Mouse (Mus musculus): ENCODE data around the gene Polr2b. TPM values are rescaled to one million over a fixed set of nuclear protein-coding genes. Genes with fewer than 3 reads are reported as not detected.

Polr2b gene
- polyA plus RNA-seq, 2 experiments, result 25.7 to 33.6 TPM

- TF ChIP-seq EP300 (IDR thresholded peaks at IDR 0.05; ENCODE audit: low read depth) (no peak), CTCF (IDR thresholded peaks at IDR 0.05; ENCODE audit: low read depth) (no peak)
- H3K9me3 ChIP-seq (ENCODE audit: control insufficient read depth, low read length), result no peaks in the 10 kb centered on the region
- H3K4me2 ChIP-seq (ENCODE audit: low read depth), result no peak overlapping the region
- peaks cover 0 to 8% of the 10 kb centered on the region in 2 experiments; a peak in 2 of 4 replicates for H3K4me1 ChIP-seq (replicated peaks; ENCODE audit: control insufficient read depth in 2 of 2, insufficient read depth in 2 of 2, low read length in 1 of 2)
- no peak overlapping the region for H3K4me3 ChIP-seq (ENCODE audit: insufficient read depth in 1 of 2, low read depth in 2 of 2, low read length in 2 of 2)
- H3K27me3 ChIP-seq (ENCODE audit: control insufficient read depth, insufficient read depth, low read length), result no peaks in the 10 kb centered on the region
- no peaks in the 10 kb centered on the region; the same call in 1 of the 2 replicates for H3K36me3 ChIP-seq (replicated peaks; ENCODE audit: control insufficient read depth, insufficient read depth, low read depth)
- 63% methylated on average over 19 of the region's 19 CpGs for WGBS (ENCODE audit: insufficient replicate concordance)
- H3K27ac ChIP-seq, result no peak overlapping the region
- no peak for DNase-seq (ENCODE audit: low read depth in 3 of 3, low spot score in 3 of 3)
- ATAC-seq (ENCODE audit: insufficient read depth), result no peak
- no peak overlapping the region for H3K9ac ChIP-seq (replicated peaks)
Measured at GRCm38 (mm10) chr5:77355307-77356265, 45.6 kb downstream of the Polr2b start.

- Histone ChIP-seq H3K36me3 (replicated peaks; ENCODE audit: control insufficient read depth, insufficient read depth, low read depth) (no peaks in the 10 kb centered on the region), H3K4me1 (replicated peaks; ENCODE audit: control insufficient read depth in 2 of 2, insufficient read depth in 2 of 2, low read length in 1 of 2) (peaks cover 0 to 8% of the 10 kb centered on the region in 2 experiments; a peak in 2 of 4 replicates), H3K9ac (replicated peaks) (no peak overlapping the region), H3K27me3 (ENCODE audit: control insufficient read depth, insufficient read depth, low read length) (no peaks in the 10 kb centered on the region), H3K9me3 (ENCODE audit: control insufficient read depth, low read length) (no peaks in the 10 kb centered on the region), H3K4me2 (ENCODE audit: low read depth) (peak overlapping the region; percentile 65), H3K4me3 (ENCODE audit: insufficient read depth in 1 of 2, low read depth in 2 of 2, low read length in 2 of 2) (peak overlapping the region; percentile 43 to 69), H3K27ac (no peak overlapping the region)
- no peak for TF ChIP-seq EP300 (IDR thresholded peaks at IDR 0.05; ENCODE audit: low read depth)
- no peak for TF ChIP-seq CTCF (IDR thresholded peaks at IDR 0.05; ENCODE audit: low read depth)
- ATAC-seq (ENCODE audit: insufficient read depth), result peak; percentile 71
- WGBS (ENCODE audit: insufficient replicate concordance), result 21% methylated on average over 22 of the region's 22 CpGs
- peak; percentile 14 to 41 (median 23) for DNase-seq (ENCODE audit: low read depth in 3 of 3, low spot score in 3 of 3)
Measured at GRCm38 (mm10) chr5:77357405-77358149, 47.6 kb downstream of the Polr2b start.

- no peak overlapping the region for H3K9ac ChIP-seq (replicated peaks)
- WGBS (ENCODE audit: insufficient replicate concordance), result 5% methylated on average over 10 of the region's 10 CpGs
- ATAC-seq (ENCODE audit: insufficient read depth), result peak; percentile 43; the same call in 1 of the 2 replicates
Measured at GRCm38 (mm10) chr5:77358347-77358746, 48.4 kb downstream of the Polr2b start.

GRCm38 (mm10) chr5:77359971-77360370 is 50.0 kb downstream of the Polr2b start:
- H3K9me3 ChIP-seq (ENCODE audit: control insufficient read depth, low read length), result no peaks in the 10 kb centered on the region
- no peak overlapping the region for H3K4me3 ChIP-seq (ENCODE audit: insufficient read depth in 1 of 2, low read depth in 2 of 2, low read length in 2 of 2)
- no peak overlapping the region for H3K9ac ChIP-seq (replicated peaks)
- ATAC-seq (ENCODE audit: insufficient read depth) (no peak), DNase-seq (ENCODE audit: low read depth in 3 of 3, low spot score in 3 of 3) (no peak)
- peaks cover 0 to 6% of the 10 kb centered on the region in 2 experiments; a peak in 1 of 4 replicates for H3K4me1 ChIP-seq (replicated peaks; ENCODE audit: control insufficient read depth in 2 of 2, insufficient read depth in 2 of 2, low read length in 1 of 2)
- H3K36me3 ChIP-seq (replicated peaks; ENCODE audit: control insufficient read depth, insufficient read depth, low read depth), result no peaks in the 10 kb centered on the region
- H3K27me3 ChIP-seq (ENCODE audit: control insufficient read depth, insufficient read depth, low read length), result no peaks in the 10 kb centered on the region
- no peak overlapping the region for H3K4me2 ChIP-seq (ENCODE audit: low read depth)
- TF ChIP-seq EP300 (IDR thresholded peaks at IDR 0.05; ENCODE audit: low read depth) (no peak), CTCF (IDR thresholded peaks at IDR 0.05; ENCODE audit: low read depth) (no peak)
- 72% methylated on average over 4 of the region's 4 CpGs for WGBS (ENCODE audit: insufficient replicate concordance)
- no peak overlapping the region for H3K27ac ChIP-seq

More at GRCm38 (mm10) chr5:77358347-77358746, 48.4 kb downstream of the Polr2b start:
- peaks cover 0 to 8% of the 10 kb centered on the region in 2 experiments; a peak in 2 of 4 replicates for H3K4me1 ChIP-seq (replicated peaks; ENCODE audit: control insufficient read depth in 2 of 2, insufficient read depth in 2 of 2, low read length in 1 of 2)
- H3K4me2 ChIP-seq (ENCODE audit: low read depth), result peak overlapping the region; percentile 65
- H3K9me3 ChIP-seq (ENCODE audit: control insufficient read depth, low read length), result no peaks in the 10 kb centered on the region
- no peak overlapping the region for H3K27ac ChIP-seq
- TF ChIP-seq EP300 (IDR thresholded peaks at IDR 0.05; ENCODE audit: low read depth) (no peak), CTCF (IDR thresholded peaks at IDR 0.05; ENCODE audit: low read depth) (no peak)
- no peaks in the 10 kb centered on the region for H3K36me3 ChIP-seq (replicated peaks; ENCODE audit: control insufficient read depth, insufficient read depth, low read depth)
- DNase-seq (ENCODE audit: low read depth in 3 of 3, low spot score in 3 of 3), result no peak
- H3K4me3 ChIP-seq (ENCODE audit: insufficient read depth in 1 of 2, low read depth in 2 of 2, low read length in 2 of 2), result peak overlapping the region; percentile 43 to 50
- no peaks in the 10 kb centered on the region for H3K27me3 ChIP-seq (ENCODE audit: control insufficient read depth, insufficient read depth, low read length)
